Mouse (Mus musculus) thymus, adult 2 months (tissue): ENCODE measurements around the gene Trp53bp1.

Experiments used
- CTCF ChIP-seq: fragments of 200-500 bp; IDR thresholded peaks from 2 replicates; pipeline ENCODE4 v1.5.1; 2012; ENCODE audit warnings: mild to moderate bottlenecking, control low read depth, low read length, moderate library complexity, borderline replicate concordance; ENCODE audit not compliant: control insufficient read depth, poor library complexity, insufficient read depth; ENCODE audit errors: extremely low read depth
- POLR2A ChIP-seq: fragments of 200-500 bp; IDR thresholded peaks from 2 replicates; pipeline ENCODE4 v1.6.1; 2012; ENCODE audit warnings: mild to moderate bottlenecking, low read length, control low read depth, moderate library complexity; ENCODE audit not compliant: control insufficient read depth, poor library complexity, insufficient read depth; ENCODE audit errors: extremely low read depth

DNA sequence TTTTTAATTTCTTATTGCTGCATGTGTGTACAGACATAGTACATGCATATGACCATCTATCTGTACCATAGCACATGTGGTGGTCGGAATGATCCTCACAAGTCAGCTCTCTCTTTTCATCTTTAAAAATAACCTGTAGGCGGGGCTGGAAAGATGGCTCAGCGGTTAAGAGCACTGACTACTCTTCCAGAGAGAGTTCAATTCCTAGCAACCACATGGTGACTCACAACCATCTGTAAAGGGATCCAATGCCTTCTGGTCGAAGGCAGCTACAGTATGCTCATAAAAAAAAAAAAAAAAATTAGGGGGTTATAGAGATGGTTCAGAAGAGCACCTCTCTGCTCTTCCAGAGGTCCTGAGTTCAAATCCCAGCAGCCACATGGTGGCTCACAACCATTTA lies 31.8 kb downstream of the Trp53bp1 start:
- TF ChIP-seq CTCF (no peak), POLR2A (no peak)
